9 mouse cellular contexts compared by ENCODE assay signal in genomic region chr14:48371766-48372165, GRCm38 (mm10).
A peak's percentile ranks its signal among the peaks of the same experiment; 100 is the strongest.
DNase-seq lines count a peak whose midpoint lies in the region; ATAC-seq lines count a peak whose summit lies in the region.
"Had no signal": no experiment of that assay in that cellular context is flagged by ENCODE, and none has a peak within 500 bp of the region (broad histone marks: within the 10 kb centered on the region; RNA-seq: fewer than 3 reads in every experiment).

No protein-coding gene starts in this region.

- H3K4me3 ChIP-seq in hindbrain, embryonic 11.5 days (ENCODE audit: low read depth, low read length): no peak overlapping the region
- H3K4me3 ChIP-seq in lung, embryonic 15.5 days: no peak overlapping the region
- H3K4me3 ChIP-seq: heart, embryonic 15.5 days had no signal

- H3K4me2 ChIP-seq in hindbrain, embryonic 11.5 days (replicated peaks; ENCODE audit: low read depth, low read length): no peak overlapping the region
- H3K4me2 ChIP-seq in lung, embryonic 15.5 days: no peak overlapping the region
- H3K4me2 ChIP-seq: heart, embryonic 15.5 days had no signal

- peak; percentile 18 to 33 for DNase-seq in adrenal gland, adult (ENCODE audit: inconsistent age in 2 of 2, low spot score in 1 of 2)
- DNase-seq in adrenal gland, adult 18-20 months (ENCODE audit: low spot score in 2 of 2): no peak
- peak; percentile 61 for DNase-seq in 3T3-L1 (ENCODE audit: low read depth, low spot score)
- DNase-seq in embryo, embryonic 10 days (ENCODE audit: low spot score): peak; percentile 75
- DNase-seq in hindbrain, embryonic 11.5 days (ENCODE audit: low spot score): peak; percentile 32
- DNase-seq in right cerebral cortex, adult 18-20 months: peak; percentile 75
- DNase-seq in gastrocnemius, postnatal 36 days: no peak

- ATAC-seq in hindbrain, embryonic 11.5 days (ENCODE audit: low FRiP score): 0 out of 2 replicates have a peak, but pooled peaks have one; percentile 57
- ATAC-seq in lung, embryonic 15.5 days (ENCODE audit: borderline replicate concordance, extremely low read depth, low FRiP score, low TSS enrichment): 0 out of 2 replicates have a peak, but pooled peaks have one; percentile 8

- no peaks in the 10 kb centered on the region for H3K36me3 ChIP-seq in hindbrain, embryonic 11.5 days (ENCODE audit: control insufficient read depth, insufficient read depth, low read length)
- H3K36me3 ChIP-seq in lung, embryonic 15.5 days: no peaks in the 10 kb centered on the region
- H3K36me3 ChIP-seq: heart, embryonic 15.5 days had no signal

- H3K9ac ChIP-seq in hindbrain, embryonic 11.5 days (ENCODE audit: low read depth, low read length): no peak overlapping the region
- H3K9ac ChIP-seq in lung, embryonic 15.5 days: no peak overlapping the region
- H3K9ac ChIP-seq: heart, embryonic 15.5 days had no signal

- intact Hi-C loops in gastrocnemius, postnatal 36 days (cut with DNase I): loop anchor here (5.0 to 10.0 kb wide), 2 partner anchors 76 to 777 kb away; partner anchors contain the start of gene Tmem260

- H3K27me3 ChIP-seq in hindbrain, embryonic 11.5 days (ENCODE audit: control insufficient read depth, insufficient read depth, low read length): no peaks in the 10 kb centered on the region
- peaks cover 21% of the 10 kb centered on the region; the same call in 1 of the 2 replicates for H3K27me3 ChIP-seq in lung, embryonic 15.5 days
- H3K27me3 ChIP-seq: heart, embryonic 15.5 days had no signal

- WGBS in hindbrain, embryonic 11.5 days: 67% methylated on average over 5 of the region's 5 CpGs
- 49% methylated on average over 5 of the region's 5 CpGs for WGBS in lung, embryonic 15.5 days

- no peaks in the 10 kb centered on the region for H3K9me3 ChIP-seq in hindbrain, embryonic 11.5 days (ENCODE audit: control insufficient read depth, low read length)
- no peaks in the 10 kb centered on the region for H3K9me3 ChIP-seq in lung, embryonic 15.5 days
- H3K9me3 ChIP-seq: heart, embryonic 15.5 days had no signal

- H3K27ac ChIP-seq in hindbrain, embryonic 11.5 days (ENCODE audit: low read depth, low read length): no peak overlapping the region
- no peak overlapping the region for H3K27ac ChIP-seq in lung, embryonic 15.5 days
- H3K27ac ChIP-seq: heart, embryonic 15.5 days had no signal

- H3K4me1 ChIP-seq in hindbrain, embryonic 11.5 days (replicated peaks; ENCODE audit: control insufficient read depth, insufficient read depth, low read length): no peaks in the 10 kb centered on the region
- H3K4me1 ChIP-seq in lung, embryonic 15.5 days: no peaks in the 10 kb centered on the region
- H3K4me1 ChIP-seq: heart, embryonic 15.5 days had no signal

Comparison
In these comparisons a context has a peak if more than half of its experiments do, and no peak if none do; other contexts are left out.
1. DNase-seq: peak in adrenal gland, adult (2 of 2), 3T3-L1 (single experiment), embryo, embryonic 10 days (single experiment), hindbrain, embryonic 11.5 days (single experiment) and right cerebral cortex, adult 18-20 months (single experiment); none in adrenal gland, adult 18-20 months (0 of 2) and gastrocnemius, postnatal 36 days (0 of 2).